Mouse (Mus musculus): ENCODE data around the gene Ly6g6d.
A peak's percentile ranks its signal among the peaks of the same experiment; 100 is the strongest.

Ly6g6d gene

GRCm38 (mm10) chr17:35097164-35097655 lies 19.3 kb upstream of the Ly6g6d start:
- peak; percentile 20 to 39 for DNase-seq

- DNase-seq = no peak
Measured at GRCm38 (mm10) chr17:35096597-35096996, 18.7 kb upstream of the Ly6g6d start.

- no peak for DNase-seq
Measured at GRCm38 (mm10) chr17:35094475-35095365, 16.9 kb upstream of the Ly6g6d start.

- peak in 1 of 2 experiments; percentile 55 for DNase-seq
Measured at GRCm38 (mm10) chr17:35092403-35093198, 14.7 kb upstream of the Ly6g6d start.

GRCm38 (mm10) chr17:35090166-35090932 lies 12.5 kb upstream of the Ly6g6d start:
- no peak for DNase-seq

GRCm38 (mm10) chr17:35088825-35089644 lies 11.2 kb upstream of the Ly6g6d start, which contains the start of gene Abhd16a:
Gene Abhd16a (plus strand): TSS chr17:35089263.
- DNase-seq = peak; percentile 96 to 97

GRCm38 (mm10) chr17:35088151-35088550 lies 10.3 kb upstream of the Ly6g6d start:
- DNase-seq = no peak

- no peak for DNase-seq
Measured at GRCm38 (mm10) chr17:35085208-35085865, 7.5 kb upstream of the Ly6g6d start, which contains the start of gene Ly6g6f. Gene Ly6g6f (minus strand): TSS chr17:35085610.

- DNase-seq = no peak
Measured at GRCm38 (mm10) chr17:35083929-35084497, 6.1 kb upstream of the Ly6g6d start.

- no peak for DNase-seq
Measured at GRCm38 (mm10) chr17:35082841-35083576, 5.1 kb upstream of the Ly6g6d start.

GRCm38 (mm10) chr17:35080710-35081109 lies 2.8 kb upstream of the Ly6g6d start:
- no peak for DNase-seq

GRCm38 (mm10) chr17:35080248-35080647 lies 2.4 kb upstream of the Ly6g6d start:
- no peak for DNase-seq

- no peak for DNase-seq
Measured at GRCm38 (mm10) chr17:35079778-35080177, 1.9 kb upstream of the Ly6g6d start.

GRCm38 (mm10) chr17:35077285-35077684 lies 580 bp downstream of the Ly6g6d start:
- DNase-seq = no peak

- DNase-seq = no peak
Measured at GRCm38 (mm10) chr17:35076507-35077176, 1.2 kb downstream of the Ly6g6d start, which contains the start of gene Ly6g6e. Gene Ly6g6e (plus strand): TSS chr17:35076902.

- no peak for DNase-seq
Measured at GRCm38 (mm10) chr17:35074097-35074496, 3.8 kb downstream of the Ly6g6d start.

- DNase-seq = no peak
Measured at GRCm38 (mm10) chr17:35071454-35071853, 6.4 kb downstream of the Ly6g6d start.

- peak in 1 of 2 experiments; percentile 59 for DNase-seq
Measured at GRCm38 (mm10) chr17:35070556-35071229, 7.2 kb downstream of the Ly6g6d start.

All from lung, postnatal 4 days (tissue).